Mouse (Mus musculus): ENCODE data around the gene Optc. TPM values are rescaled to one million over a fixed set of nuclear protein-coding genes. Genes with fewer than 3 reads are reported as not detected.
A peak's percentile ranks its signal among the peaks of the same experiment; 100 is the strongest.

Optc gene
- polyA plus RNA-seq, 1 experiment from 2014 or later = 0.27 TPM

- H3K27me3 ChIP-seq (ENCODE audit: control insufficient read depth, insufficient read depth, low read length) = peaks cover 6% of the 10 kb centered on the region; the same call in 1 of the 2 replicates
- no peaks in the 10 kb centered on the region for H3K36me3 ChIP-seq (ENCODE audit: control insufficient read depth, insufficient read depth, low read length)
- no peak for ATAC-seq (ENCODE audit: insufficient number of reproducible peaks, low FRiP score, low TSS enrichment, low read depth)
- DNase-seq (ENCODE audit: low spot score) = peak; percentile 57
- peak overlapping the region; percentile 53 for H3K4me2 ChIP-seq (ENCODE audit: low read depth, severe bottlenecking)
- H3K4me3 ChIP-seq (ENCODE audit: low read depth, low read length) = peak overlapping the region; percentile 24; the same call in 1 of the 2 replicates
- no peak overlapping the region for H3K27ac ChIP-seq (replicated peaks; ENCODE audit: low read depth, low read length)
- H3K4me1 ChIP-seq (ENCODE audit: control insufficient read depth, insufficient read depth, low read length) = peaks cover 13% of the 10 kb centered on the region
- WGBS = 1% methylated on average over 15 of the region's 15 CpGs
- no peaks in the 10 kb centered on the region for H3K9me3 ChIP-seq (ENCODE audit: control insufficient read depth, low read length)
- no peak overlapping the region for H3K9ac ChIP-seq (ENCODE audit: low read length)
Measured at GRCm38 (mm10) chr1:133855274-133856017, 52.4 kb downstream of the Optc start.

DNA sequence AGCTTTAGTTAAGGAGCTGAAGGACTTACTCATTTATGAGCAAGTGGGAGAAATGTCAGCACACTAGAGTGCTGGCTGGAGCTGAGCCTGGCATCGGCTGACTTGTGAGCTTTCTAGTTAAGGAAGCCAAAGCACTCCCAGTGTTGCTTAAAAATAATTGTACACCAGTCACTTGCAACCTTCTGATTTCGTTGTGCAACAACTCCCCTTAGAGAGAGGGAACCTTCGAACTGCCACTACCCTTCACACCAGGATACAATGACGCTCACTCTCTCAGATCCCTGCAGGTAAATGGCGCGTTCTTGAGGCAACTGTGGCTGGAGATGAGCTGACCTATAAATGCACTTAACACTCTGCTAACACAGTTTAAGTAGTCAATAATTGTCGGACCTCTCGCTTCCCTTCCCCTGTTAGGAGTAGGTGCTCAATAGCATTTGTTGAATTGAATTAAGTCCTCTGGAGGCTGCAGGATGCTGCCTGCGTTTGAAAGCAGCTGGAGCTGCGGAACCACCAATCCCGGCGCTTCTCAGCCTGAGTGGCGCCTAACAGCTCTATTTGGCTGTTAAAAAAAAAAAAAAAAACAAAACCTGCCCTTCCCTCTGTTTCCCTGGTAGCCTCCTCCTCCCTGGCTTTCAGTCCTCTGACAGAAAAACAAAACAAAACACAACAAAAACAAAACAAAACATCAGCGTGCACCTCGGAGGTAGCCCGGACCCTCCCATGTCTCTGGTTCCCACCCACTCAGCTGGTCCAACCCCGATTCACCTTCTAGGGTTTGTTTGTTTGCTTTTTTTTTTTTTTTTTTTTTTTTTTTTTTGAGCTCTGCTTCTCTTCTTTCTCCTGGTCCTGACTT lies 53.2 kb downstream of the Optc start:
- H3K36me3 ChIP-seq (ENCODE audit: control insufficient read depth, insufficient read depth, low read length) = no peaks in the 10 kb centered on the region
- 2% methylated on average over 17 of the region's 17 CpGs for WGBS
- no peak overlapping the region for H3K27ac ChIP-seq (replicated peaks; ENCODE audit: low read depth, low read length)
- H3K27me3 ChIP-seq (ENCODE audit: control insufficient read depth, insufficient read depth, low read length) = peaks cover 6% of the 10 kb centered on the region; the same call in 1 of the 2 replicates
- H3K9ac ChIP-seq (ENCODE audit: low read length) = no peak overlapping the region
- peak overlapping the region; percentile 53 for H3K4me2 ChIP-seq (ENCODE audit: low read depth, severe bottlenecking)
- H3K9me3 ChIP-seq (ENCODE audit: control insufficient read depth, low read length) = no peaks in the 10 kb centered on the region
- DNase-seq (ENCODE audit: low spot score) (peak; percentile 48), ATAC-seq (ENCODE audit: insufficient number of reproducible peaks, low FRiP score, low TSS enrichment, low read depth) (no peak)
- H3K4me3 ChIP-seq (ENCODE audit: low read depth, low read length) = peak overlapping the region; percentile 24
- peaks cover 11% of the 10 kb centered on the region for H3K4me1 ChIP-seq (ENCODE audit: control insufficient read depth, insufficient read depth, low read length)

Other genes with a start within 250 kb of the Optc start
- not detected in 2 replicates for gene Zbed6, start 247.1 kb downstream of the Optc start, polyA plus RNA-seq (2014; fragmentation: Nextera tagmentation; extraction: Ambion mirVana)
- 9.3 and 9.8 TPM in 2 replicates for gene Gm38394, start 246.7 kb downstream of the Optc start, polyA plus RNA-seq (2014; fragmentation: Nextera tagmentation; extraction: Ambion mirVana)
- 1.1 TPM in 2 replicates for gene Lax1, start 217.9 kb downstream of the Optc start, polyA plus RNA-seq (2014; fragmentation: Nextera tagmentation; extraction: Ambion mirVana)
- gene Atp2b4, start 107.0 kb downstream of the Optc start, polyA plus RNA-seq (2014; fragmentation: Nextera tagmentation; extraction: Ambion mirVana) = 5.8 and 7.4 TPM in 2 replicates
- 1.5 TPM in 2 replicates for gene Prelp, start 13.4 kb upstream of the Optc start, polyA plus RNA-seq (2014; fragmentation: Nextera tagmentation; extraction: Ambion mirVana)
- gene Fmod, start 129.3 kb upstream of the Optc start, polyA plus RNA-seq (2014; fragmentation: Nextera tagmentation; extraction: Ambion mirVana) = 2.9 and 4.5 TPM in 2 replicates
- 21.3 and 22.1 TPM in 2 replicates for gene Btg2, start 171.1 kb upstream of the Optc start, polyA plus RNA-seq (2014; fragmentation: Nextera tagmentation; extraction: Ambion mirVana)
- not detected in 2 replicates for gene Chit1, start 203.2 kb upstream of the Optc start, polyA plus RNA-seq (2014; fragmentation: Nextera tagmentation; extraction: Ambion mirVana)